Mouse (Mus musculus): ENCODE data around the gene Srcap.

The Srcap gene

DNA sequence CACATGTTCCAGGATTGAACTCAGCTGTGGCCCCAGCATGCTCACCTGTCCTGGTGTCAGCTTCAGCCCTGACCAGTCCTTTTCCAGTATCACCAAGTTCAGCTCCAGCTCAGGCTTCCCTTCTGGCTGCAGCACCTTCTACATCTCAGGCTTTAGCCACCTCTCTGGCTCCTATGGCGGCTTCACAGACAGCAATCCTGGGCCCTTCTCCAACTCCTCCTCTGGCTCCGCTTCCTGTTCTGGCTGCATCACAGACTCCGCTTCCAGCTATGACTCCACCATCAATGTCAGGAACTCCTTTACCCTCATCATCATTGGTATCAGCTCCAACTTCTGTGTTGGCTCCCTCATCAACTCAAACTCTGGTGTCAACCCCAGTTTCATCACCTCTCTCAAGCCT, 29.9 kb downstream of the Srcap start:
- no peak for TF ChIP-seq GATA4 (IDR thresholded peaks at IDR 0.05; ENCODE audit: insufficient replicate concordance, low read length)

DNA sequence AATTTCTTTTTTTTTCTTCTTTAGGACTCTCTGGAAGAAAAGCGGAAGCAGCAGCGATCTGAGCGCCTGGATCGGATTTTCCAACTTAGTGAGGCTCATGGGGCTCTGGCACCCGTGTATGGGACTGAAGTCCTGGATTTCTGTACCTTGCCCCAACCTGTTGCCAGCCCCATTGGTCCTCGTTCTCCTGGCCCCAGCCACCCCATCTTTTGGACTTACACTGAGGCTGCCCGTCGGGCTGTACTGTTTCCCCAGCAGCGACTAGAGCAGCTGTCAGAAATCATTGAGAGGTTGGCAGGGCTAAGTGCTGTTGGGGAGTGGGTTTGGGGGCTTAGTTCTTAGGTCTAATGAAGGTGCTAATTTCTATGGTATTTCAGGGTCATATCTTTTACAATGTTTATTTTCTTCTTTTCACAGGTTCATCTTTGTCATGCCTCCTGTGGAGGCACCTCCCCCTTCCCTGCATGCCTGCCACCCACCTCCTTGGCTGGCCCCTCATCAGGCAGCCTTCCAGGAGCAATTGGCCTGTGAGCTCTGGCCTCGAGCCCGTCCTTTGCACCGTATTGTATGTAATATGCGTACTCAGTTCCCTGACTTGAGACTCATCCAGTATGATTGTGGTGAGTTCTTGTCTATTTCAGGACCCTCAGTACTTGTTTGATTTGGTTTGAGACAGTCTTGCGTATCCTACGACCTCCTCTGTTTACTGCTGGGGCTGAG, 37.5 kb downstream of the Srcap start:
- no peak for TF ChIP-seq GATA4 (IDR thresholded peaks at IDR 0.05; ENCODE audit: insufficient replicate concordance, low read length)

DNA sequence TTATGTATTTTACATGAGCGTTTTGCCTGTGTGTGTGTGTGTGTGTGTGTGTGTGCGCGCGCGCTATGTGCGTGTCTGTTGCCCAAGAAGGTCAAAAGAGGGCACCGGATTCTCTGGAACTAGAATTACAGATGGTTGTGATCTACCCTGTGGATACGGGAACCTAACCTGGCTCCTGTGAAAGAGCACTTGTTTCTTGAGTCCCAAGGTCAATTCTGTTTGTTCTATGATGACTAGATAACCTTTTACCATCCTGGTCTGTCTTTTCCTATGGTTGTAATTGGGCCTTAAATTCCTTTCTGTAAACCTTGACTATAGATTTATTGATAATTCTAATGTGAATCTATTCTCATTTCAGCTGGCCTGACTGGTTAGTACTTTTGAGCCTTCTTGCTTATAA, 39.8 kb downstream of the Srcap start:
- TF ChIP-seq GATA4 (IDR thresholded peaks at IDR 0.05; ENCODE audit: insufficient replicate concordance, low read length), result peak; percentile 68; the same call in 1 of the 2 replicates

DNA sequence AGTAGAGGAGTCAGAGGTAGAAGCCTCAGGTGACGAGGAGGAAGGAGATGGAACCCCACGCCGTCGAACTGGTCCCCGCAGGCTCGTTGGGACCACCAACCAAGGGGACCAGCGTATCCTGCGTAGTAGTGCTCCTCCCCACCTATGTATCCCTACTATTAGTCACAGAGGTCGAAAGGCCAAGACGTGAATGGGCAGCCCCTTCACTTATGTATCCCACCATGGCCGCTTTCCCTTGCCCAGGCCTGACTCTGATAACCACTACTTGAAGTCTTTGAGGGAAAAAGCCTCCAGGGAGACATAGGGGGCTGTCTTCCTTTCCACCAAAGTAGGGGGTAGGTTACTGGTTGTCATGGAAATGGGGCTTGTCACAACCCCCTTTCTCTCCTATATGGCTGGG, 48.8 kb downstream of the Srcap start:
- TF ChIP-seq GATA4 (IDR thresholded peaks at IDR 0.05; ENCODE audit: insufficient replicate concordance, low read length), result no peak

DNA sequence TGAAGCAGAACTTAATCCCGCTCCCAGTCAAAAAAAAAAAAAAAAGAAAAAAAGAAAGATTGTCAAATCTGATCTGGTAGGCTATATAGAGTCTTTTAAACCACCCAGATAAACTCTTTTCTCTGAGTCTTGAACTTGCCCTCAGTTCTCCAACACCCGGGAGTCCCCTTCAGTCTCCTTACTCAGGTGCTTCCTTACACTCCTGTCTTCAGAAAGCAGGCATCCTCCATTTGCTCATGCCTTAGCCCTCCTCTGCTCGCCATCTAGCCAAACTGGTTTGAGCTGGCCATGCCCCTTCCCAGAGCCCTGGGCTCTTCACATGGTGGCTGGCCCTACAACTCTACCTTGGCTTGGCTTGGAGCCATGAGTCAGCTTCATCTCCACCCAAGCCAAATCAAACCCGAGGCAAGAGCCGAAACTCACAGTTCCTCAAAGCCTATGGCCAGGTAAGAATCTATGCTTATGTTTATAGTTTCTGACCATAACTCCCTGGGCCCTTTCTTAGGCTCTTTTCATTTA, 49.6 kb downstream of the Srcap start, which contains the start of gene Tmem265:
Gene Tmem265 (plus strand): TSS at position 51 of the 519 bp plus-strand sequence.
- TF ChIP-seq GATA4 (IDR thresholded peaks at IDR 0.05; ENCODE audit: insufficient replicate concordance, low read length), result no peak

DNA sequence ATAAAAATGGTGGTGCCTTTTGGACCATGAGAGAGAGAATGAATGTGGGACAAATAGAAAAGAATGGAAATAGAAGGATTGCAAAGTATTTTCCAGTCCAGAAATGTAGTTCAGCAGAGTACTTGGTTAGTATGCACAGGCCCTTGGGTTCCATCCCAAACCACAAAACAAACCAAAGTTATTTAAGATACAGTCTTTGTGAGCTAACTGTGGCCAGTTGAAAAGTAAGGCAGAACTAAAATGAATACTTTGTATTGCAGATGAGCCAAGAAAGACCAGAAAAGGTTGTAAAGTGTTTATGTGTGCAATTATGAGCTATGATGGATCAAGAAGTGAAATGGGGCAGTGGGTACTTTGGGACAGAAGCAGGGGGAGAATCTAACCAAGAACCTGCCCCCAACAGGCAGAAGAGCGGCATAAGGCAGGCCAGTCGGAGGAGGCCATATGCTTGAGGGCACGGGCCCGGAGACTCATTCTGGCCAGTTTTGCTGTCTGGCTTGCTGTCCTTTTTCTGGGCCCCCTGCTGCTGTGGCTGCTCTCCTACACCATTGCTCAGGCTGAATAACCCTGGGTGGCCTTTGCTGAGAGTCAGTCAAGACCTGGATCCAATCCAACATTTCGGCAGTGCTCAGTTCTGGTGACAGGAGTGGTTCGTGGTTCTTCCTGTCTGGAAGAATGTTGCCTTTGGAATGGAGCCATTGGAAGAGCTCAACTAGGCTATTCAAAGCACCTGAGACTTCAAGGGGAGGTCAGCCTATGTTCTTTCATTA, 52.8 kb downstream of the Srcap start:
- no peak for TF ChIP-seq GATA4 (IDR thresholded peaks at IDR 0.05; ENCODE audit: insufficient replicate concordance, low read length)

DNA sequence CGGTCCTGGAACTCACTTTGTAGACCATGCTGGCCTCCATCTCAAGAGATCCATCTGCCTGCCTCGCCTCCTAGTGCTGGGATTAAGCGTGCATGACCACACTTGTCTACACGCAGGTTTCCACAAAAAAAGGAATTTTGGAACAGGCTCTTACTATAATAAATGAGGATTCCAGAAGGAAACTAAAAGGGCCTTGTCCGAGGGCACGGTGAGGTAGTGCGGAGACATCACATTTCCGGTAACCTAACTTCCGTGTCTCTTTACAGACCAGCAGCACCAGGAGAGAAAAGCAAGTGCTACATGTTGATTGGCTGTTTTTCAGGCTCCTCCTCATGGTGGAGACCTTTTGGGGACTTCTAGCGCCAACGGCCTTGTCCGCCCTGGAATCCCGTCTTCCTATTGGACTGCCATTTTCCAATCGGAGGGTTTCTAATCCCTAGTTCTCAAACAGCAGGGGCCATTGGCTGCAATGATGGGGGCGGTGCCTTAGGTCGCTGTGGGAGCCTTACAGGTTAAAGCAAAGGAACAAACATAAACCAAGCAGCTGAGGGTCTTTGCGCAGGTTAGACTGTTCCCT, 61.2 kb downstream of the Srcap start, which contains the start of gene Phkg2:
Gene Phkg2 (plus strand): TSS at position 446 of the 577 bp plus-strand sequence.
- TF ChIP-seq GATA4 (IDR thresholded peaks at IDR 0.05; ENCODE audit: insufficient replicate concordance, low read length), result no peak

DNA sequence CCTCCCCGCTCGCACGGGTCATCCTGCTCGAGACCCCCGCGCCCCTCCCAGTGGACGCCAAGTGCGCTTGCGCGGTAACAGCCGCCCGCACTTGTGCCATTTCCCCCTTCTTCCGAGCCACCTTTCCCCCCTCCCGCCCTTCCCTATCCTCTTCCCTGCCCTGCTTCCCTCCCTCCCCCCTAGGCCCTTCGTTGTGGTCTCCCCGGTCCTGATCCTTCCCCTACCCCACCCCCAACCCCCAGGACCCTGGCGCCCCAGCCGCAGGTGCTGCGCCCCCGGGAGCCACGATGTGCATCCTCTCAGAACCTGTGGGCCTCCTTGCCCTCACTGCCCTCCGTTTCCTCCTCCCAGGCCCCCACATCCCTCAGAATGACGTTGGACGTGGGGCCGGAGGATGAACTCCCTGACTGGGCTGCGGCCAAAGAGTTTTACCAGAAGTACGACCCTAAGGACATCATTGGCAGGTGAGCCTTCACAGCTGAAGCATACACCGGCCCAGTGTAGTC, 61.8 kb downstream of the Srcap start:
- TF ChIP-seq GATA4 (IDR thresholded peaks at IDR 0.05; ENCODE audit: insufficient replicate concordance, low read length), result no peak

DNA sequence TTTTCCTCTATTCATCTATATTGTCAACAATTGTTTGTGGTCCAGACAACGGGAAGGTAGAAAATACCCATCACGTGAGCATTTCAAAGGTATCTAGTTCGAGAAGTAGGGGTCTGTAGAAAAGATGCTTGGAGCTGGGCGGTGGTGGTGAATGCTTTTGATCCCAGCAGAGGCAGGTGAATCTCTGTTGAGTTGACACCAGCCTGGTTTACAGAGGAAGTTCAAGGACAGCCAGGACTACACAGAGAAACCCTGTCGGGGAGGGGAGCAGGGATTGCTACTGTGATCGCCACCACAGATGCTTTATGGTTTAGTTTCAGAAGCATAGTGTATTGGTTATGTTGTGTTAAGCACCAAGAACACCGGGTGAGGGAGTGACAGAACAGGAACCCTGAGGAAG, 62.3 kb downstream of the Srcap start:
- no peak for TF ChIP-seq GATA4 (IDR thresholded peaks at IDR 0.05; ENCODE audit: insufficient replicate concordance, low read length)

DNA sequence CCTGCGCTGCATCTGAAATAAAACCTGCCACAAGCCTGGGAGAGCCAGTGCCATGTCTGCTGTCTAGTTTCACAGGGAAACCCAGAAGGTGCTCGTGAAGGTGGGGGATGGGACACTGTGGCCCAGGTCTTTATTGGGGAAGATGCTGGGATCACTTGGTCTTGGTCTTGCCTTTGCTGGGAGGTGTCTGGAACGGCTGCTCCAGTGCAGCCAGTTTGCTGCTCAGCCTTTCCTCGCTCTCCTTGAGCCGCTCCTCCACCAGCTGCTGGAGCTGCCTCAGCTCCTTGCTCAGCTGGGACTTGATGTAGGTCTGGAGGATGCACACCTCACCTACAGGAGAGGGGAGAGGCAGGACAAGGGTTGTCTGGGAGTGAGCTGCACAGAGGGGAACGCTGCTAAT, 71.5 kb downstream of the Srcap start:
- no peak for TF ChIP-seq GATA4 (IDR thresholded peaks at IDR 0.05; ENCODE audit: insufficient replicate concordance, low read length)

DNA sequence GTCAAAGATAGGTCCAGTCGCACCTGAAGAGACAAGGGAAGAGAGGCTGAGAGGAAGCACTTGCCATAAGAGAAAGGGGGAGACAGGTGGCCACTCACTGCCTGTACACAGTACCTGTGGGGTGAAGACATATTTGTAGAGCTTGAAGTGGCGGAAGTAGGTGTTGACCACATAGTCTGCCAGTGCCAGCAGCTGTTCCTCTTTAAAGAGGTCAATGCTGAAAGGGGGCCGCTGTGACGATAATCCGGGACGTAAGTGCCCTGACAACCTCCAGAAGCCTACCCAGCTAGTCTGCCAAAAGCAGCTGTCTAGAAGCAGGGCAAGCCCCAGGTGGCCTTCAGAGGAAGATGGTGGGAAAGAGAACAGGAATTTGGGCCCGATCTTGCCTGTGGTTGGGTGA, 73.2 kb downstream of the Srcap start:
- TF ChIP-seq GATA4 (IDR thresholded peaks at IDR 0.05; ENCODE audit: insufficient replicate concordance, low read length), result no peak

DNA sequence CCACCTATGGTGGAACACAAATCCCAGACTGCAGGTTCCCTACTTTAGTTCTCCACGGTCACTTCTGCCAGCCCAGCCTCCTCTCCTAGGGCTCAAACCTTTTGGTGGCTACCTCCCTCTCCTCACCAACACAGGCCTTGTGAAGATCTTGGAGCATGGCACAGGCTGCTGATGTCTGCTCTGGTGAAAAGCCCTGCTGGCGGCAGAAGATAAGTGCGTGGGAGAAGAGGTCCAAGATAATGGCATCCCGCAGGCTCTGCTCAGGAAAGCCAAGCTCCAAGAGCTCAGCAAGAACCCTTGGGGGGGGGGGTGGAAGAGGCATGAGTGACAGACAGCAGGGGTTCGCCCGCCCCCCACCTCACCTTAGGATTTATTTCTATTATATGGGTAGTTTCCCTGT, 74.4 kb downstream of the Srcap start:
- no peak for TF ChIP-seq GATA4 (IDR thresholded peaks at IDR 0.05; ENCODE audit: insufficient replicate concordance, low read length)

DNA sequence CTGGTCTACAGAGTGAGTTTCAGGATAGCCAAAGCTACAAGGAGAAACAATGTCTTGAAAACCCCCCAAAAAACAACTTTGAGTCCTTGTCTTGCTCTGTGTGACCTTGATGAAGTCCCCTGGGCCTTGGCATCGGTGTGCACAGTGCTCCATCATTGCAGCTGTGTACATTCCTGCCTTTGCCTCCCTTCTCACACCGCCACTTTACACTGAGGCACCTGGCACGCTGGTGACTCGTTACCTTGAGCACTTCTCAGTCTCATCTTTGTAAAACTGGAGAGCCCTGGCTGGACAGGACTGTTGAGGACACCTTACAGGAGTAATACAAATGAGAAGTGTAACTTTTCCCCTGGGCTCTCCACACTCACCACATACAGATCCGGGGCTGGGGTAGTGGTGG, 75.4 kb downstream of the Srcap start:
- no peak for TF ChIP-seq GATA4 (IDR thresholded peaks at IDR 0.05; ENCODE audit: insufficient replicate concordance, low read length)

DNA sequence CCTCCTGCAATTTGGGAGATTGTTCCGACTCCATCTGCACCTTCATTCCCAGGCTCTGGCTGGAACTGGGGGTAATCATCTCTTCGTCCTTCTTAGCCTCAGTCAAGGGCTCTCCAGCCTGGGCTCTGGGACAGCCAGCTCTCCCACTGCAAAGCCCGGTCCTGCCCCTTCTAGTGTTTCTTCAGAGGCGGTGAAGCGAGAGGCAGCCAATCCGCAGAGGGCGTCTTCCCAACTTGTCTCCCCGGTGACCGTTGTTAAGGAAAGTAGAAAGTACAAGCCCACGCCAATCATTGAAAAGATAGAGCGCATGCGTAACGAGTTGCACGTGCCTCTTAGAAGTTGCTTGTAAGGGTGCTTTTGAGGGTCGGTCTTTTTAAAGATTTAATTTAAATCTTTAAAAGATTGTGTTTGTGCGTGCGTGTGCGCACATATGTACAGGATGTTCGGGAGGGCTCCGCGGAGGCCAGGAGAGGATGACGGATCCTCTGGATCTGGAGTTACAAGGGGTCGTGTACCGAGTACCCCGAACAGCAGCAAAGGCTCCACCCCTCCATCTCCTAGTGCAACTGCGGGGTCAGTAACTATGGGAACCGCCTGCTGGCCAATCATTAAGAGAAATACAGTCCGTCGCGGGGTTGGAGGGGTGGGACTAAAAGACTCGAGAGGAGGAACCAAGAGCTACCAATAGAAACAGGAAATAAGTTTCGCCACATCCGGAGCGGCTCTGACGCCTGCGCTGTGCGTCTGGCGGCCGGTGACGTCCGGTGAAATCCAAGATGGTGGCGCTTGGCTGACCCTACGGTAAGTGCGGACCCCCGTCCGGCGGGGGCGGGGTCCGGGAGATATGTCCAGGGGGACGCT, 76.5 kb downstream of the Srcap start, which contains the start of the genes Ccdc189 and Rnf40:
Gene Ccdc189 (minus strand): TSS at position 585 of the 861 bp plus-strand sequence.
Gene Rnf40 (plus strand): TSS at position 757 of the 861 bp plus-strand sequence.
- peak; percentile 16; the same call in 1 of the 2 replicates for TF ChIP-seq GATA4 (IDR thresholded peaks at IDR 0.05; ENCODE audit: insufficient replicate concordance, low read length)

Measured in liver, adult (tissue).